26 mouse cellular contexts compared by ENCODE assay signal in genomic region chr19:8564021-8564420, GRCm38 (mm10). TPM values are rescaled to one million over a fixed set of nuclear protein-coding genes. Genes with fewer than 3 reads are reported as not detected.
"Had no signal": no experiment of that assay in that cellular context is flagged by ENCODE, and none has a peak within 500 bp of the region (broad histone marks: within the 10 kb centered on the region; RNA-seq: fewer than 3 reads in every experiment).

No protein-coding gene starts in this region.

- H3K4me1 ChIP-seq: lung, embryonic 15.5 days; midbrain, embryonic 15.5 days; neural tube, embryonic 13.5 days; neural tube, embryonic 15.5 days had no signal

- H3K9me3 ChIP-seq: liver, embryonic 15.5 days; lung, embryonic 15.5 days; megakaryocyte, embryonic 14.5 days; midbrain, embryonic 13.5 days; midbrain, embryonic 15.5 days; neural tube, embryonic 13.5 days; neural tube, embryonic 15.5 days had no signal

- H3K36me3 ChIP-seq: liver, embryonic 15.5 days; lung, embryonic 15.5 days; midbrain, embryonic 13.5 days; midbrain, embryonic 15.5 days; neural tube, embryonic 13.5 days; neural tube, embryonic 15.5 days had no signal

- DNase-seq: liver, postnatal 0 days; lung, adult 2 months; lung, postnatal 14 days; lung, postnatal 36 days; right cerebral cortex, postnatal 25 days; right cerebral cortex, postnatal 4 days; spleen, adult 18-20 months; thymus, adult 18-20 months; thymus, postnatal 14 days; thymus, postnatal 36 days had no signal

- H3K27ac ChIP-seq: liver, embryonic 15.5 days; lung, embryonic 15.5 days; macrophage; midbrain, embryonic 13.5 days; midbrain, embryonic 15.5 days; neural tube, embryonic 13.5 days; neural tube, embryonic 15.5 days had no signal

- H3K27me3 ChIP-seq: liver, embryonic 15.5 days; lung, embryonic 15.5 days; midbrain, embryonic 13.5 days; midbrain, embryonic 15.5 days; neural tube, embryonic 13.5 days; neural tube, embryonic 15.5 days had no signal

- H3K4me3 ChIP-seq: liver, embryonic 15.5 days; lung, embryonic 15.5 days; megakaryocyte, embryonic 14.5 days; midbrain, embryonic 13.5 days; midbrain, embryonic 15.5 days; neural tube, embryonic 13.5 days; neural tube, embryonic 15.5 days had no signal

RNA-seq across cellular contexts. Expression of gene Slc22a8, which starts 27.0 kb away (rescaled TPM):
- total RNA-seq: megakaryocyte progenitor cell, adult 5-6 weeks; monocyte, adult 5-6 weeks had no signal
- polyA plus RNA-seq: lung, adult 2 months; macrophage; neural tube, embryonic 11.5 days; small intestine, adult 2 months; stomach, embryonic 14.5 days had no signal

RNA-seq across cellular contexts. Expression of gene Slc22a6, which starts 53.8 kb away (rescaled TPM):
- total RNA-seq: megakaryocyte progenitor cell, adult 5-6 weeks; monocyte, adult 5-6 weeks had no signal
- polyA plus RNA-seq: liver, postnatal 0 days; lung, adult 2 months; lung, postnatal 0 days; macrophage; small intestine, adult 2 months; stomach, embryonic 14.5 days; stomach, embryonic 16.5 days; thymus, postnatal 0 days had no signal
